Mouse (Mus musculus): ENCODE measurements around the gene Cdk5r2. TPM values are rescaled to one million over a fixed set of nuclear protein-coding genes. Genes with fewer than 3 reads are reported as not detected.

The Cdk5r2 gene
- polyA plus RNA-seq, 2 experiments = 0.01 TPM; not detected in 1

GRCm38 (mm10) chr1:74885369-74886042, 30.8 kb downstream of the Cdk5r2 start, which contains the start of gene Fev:
Fev (minus strand) TSS chr1:74885419.
- DNase-seq (ENCODE audit: low read depth in 3 of 3, low spot score in 3 of 3) (no peak), ATAC-seq (ENCODE audit: insufficient read depth) (no peak)
- Histone ChIP-seq H3K36me3 (replicated peaks; ENCODE audit: control insufficient read depth, insufficient read depth, low read depth) (no peaks in the 10 kb centered on the region), H3K4me2 (ENCODE audit: low read depth) (no peak within 1 kb of the TSS), H3K9ac (replicated peaks) (no peak within 1 kb of the TSS), H3K9me3 (ENCODE audit: control insufficient read depth, low read length) (no peaks in the 10 kb centered on the region), H3K4me1 (replicated peaks; ENCODE audit: control insufficient read depth in 2 of 2, insufficient read depth in 2 of 2, low read length in 1 of 2) (no peaks in the 10 kb centered on the region), H3K27me3 (ENCODE audit: control insufficient read depth, insufficient read depth, low read length) (peaks cover 63% of the 10 kb centered on the region), H3K27ac (no peak within 1 kb of the TSS), H3K4me3 (ENCODE audit: insufficient read depth in 1 of 2, low read depth in 2 of 2, low read length in 2 of 2) (no peak within 1 kb of the TSS; a peak in 1 of 4 replicates)
- TF ChIP-seq EP300 (IDR thresholded peaks at IDR 0.05; ENCODE audit: low read depth) = no peak
- no peak for TF ChIP-seq CTCF (IDR thresholded peaks at IDR 0.05; ENCODE audit: low read depth)
- 1% methylated on average over 41 of the region's 43 CpGs for WGBS (ENCODE audit: insufficient replicate concordance)

- no peak overlapping the region for H3K4me2 ChIP-seq (ENCODE audit: low read depth)
- 3% methylated on average over 8 of the region's 8 CpGs for WGBS (ENCODE audit: insufficient replicate concordance)
- TF ChIP-seq EP300 (IDR thresholded peaks at IDR 0.05; ENCODE audit: low read depth) = no peak
- no peak for TF ChIP-seq CTCF (IDR thresholded peaks at IDR 0.05; ENCODE audit: low read depth)
Observed at GRCm38 (mm10) chr1:74891513-74891912, 36.8 kb downstream of the Cdk5r2 start.

GRCm38 (mm10) chr1:74892351-74893133, 37.8 kb downstream of the Cdk5r2 start:
- DNase-seq (ENCODE audit: low read depth in 3 of 3, low spot score in 3 of 3) = no peak
- Histone ChIP-seq H3K9ac (replicated peaks) (no peak overlapping the region), H3K9me3 (ENCODE audit: control insufficient read depth, low read length) (no peaks in the 10 kb centered on the region), H3K4me2 (ENCODE audit: low read depth) (no peak overlapping the region), H3K36me3 (replicated peaks; ENCODE audit: control insufficient read depth, insufficient read depth, low read depth) (no peaks in the 10 kb centered on the region), H3K27me3 (ENCODE audit: control insufficient read depth, insufficient read depth, low read length) (peaks cover 29% of the 10 kb centered on the region), H3K4me1 (replicated peaks; ENCODE audit: control insufficient read depth in 2 of 2, insufficient read depth in 2 of 2, low read length in 1 of 2) (no peaks in the 10 kb centered on the region), H3K27ac (no peak overlapping the region), H3K4me3 (ENCODE audit: insufficient read depth in 1 of 2, low read depth in 2 of 2, low read length in 2 of 2) (no peak overlapping the region)
- ATAC-seq (ENCODE audit: insufficient read depth) = no peak
- TF ChIP-seq EP300 (IDR thresholded peaks at IDR 0.05; ENCODE audit: low read depth) (no peak), CTCF (IDR thresholded peaks at IDR 0.05; ENCODE audit: low read depth) (no peak)
- WGBS (ENCODE audit: insufficient replicate concordance) = 3% methylated on average over 39 of the region's 39 CpGs

More at GRCm38 (mm10) chr1:74891513-74891912, 36.8 kb downstream of the Cdk5r2 start:
- DNase-seq (ENCODE audit: low read depth in 3 of 3, low spot score in 3 of 3) (peak in 1 of 3 experiments; percentile 9), ATAC-seq (ENCODE audit: insufficient read depth) (no peak)
- Histone ChIP-seq H3K36me3 (replicated peaks; ENCODE audit: control insufficient read depth, insufficient read depth, low read depth) (no peaks in the 10 kb centered on the region), H3K9me3 (ENCODE audit: control insufficient read depth, low read length) (no peaks in the 10 kb centered on the region), H3K27ac (no peak overlapping the region), H3K4me3 (ENCODE audit: insufficient read depth in 1 of 2, low read depth in 2 of 2, low read length in 2 of 2) (no peak overlapping the region), H3K27me3 (ENCODE audit: control insufficient read depth, insufficient read depth, low read length) (peaks cover 34% of the 10 kb centered on the region), H3K9ac (replicated peaks) (no peak overlapping the region), H3K4me1 (replicated peaks; ENCODE audit: control insufficient read depth in 2 of 2, insufficient read depth in 2 of 2, low read length in 1 of 2) (no peaks in the 10 kb centered on the region)

GRCm38 (mm10) chr1:74893134-74893855, 38.6 kb downstream of the Cdk5r2 start, which contains the start of gene Cryba2:
Cryba2 (minus strand) TSS chr1:74893143.
- Histone ChIP-seq H3K36me3 (replicated peaks; ENCODE audit: control insufficient read depth, insufficient read depth, low read depth) (no peaks in the 10 kb centered on the region), H3K9ac (replicated peaks) (no peak within 1 kb of the TSS), H3K27me3 (ENCODE audit: control insufficient read depth, insufficient read depth, low read length) (peaks cover 29% of the 10 kb centered on the region), H3K4me1 (replicated peaks; ENCODE audit: control insufficient read depth in 2 of 2, insufficient read depth in 2 of 2, low read length in 1 of 2) (no peaks in the 10 kb centered on the region), H3K4me3 (ENCODE audit: insufficient read depth in 1 of 2, low read depth in 2 of 2, low read length in 2 of 2) (no peak within 1 kb of the TSS), H3K9me3 (ENCODE audit: control insufficient read depth, low read length) (no peaks in the 10 kb centered on the region), H3K4me2 (ENCODE audit: low read depth) (no peak within 1 kb of the TSS), H3K27ac (no peak within 1 kb of the TSS)
- ATAC-seq (ENCODE audit: insufficient read depth) = no peak
- TF ChIP-seq CTCF (IDR thresholded peaks at IDR 0.05; ENCODE audit: low read depth) = peak; percentile 69
- no peak for TF ChIP-seq EP300 (IDR thresholded peaks at IDR 0.05; ENCODE audit: low read depth)
- WGBS (ENCODE audit: insufficient replicate concordance) = 6% methylated on average over 25 of the region's 25 CpGs
- peak in 1 of 3 experiments; percentile 2 for DNase-seq (ENCODE audit: low read depth in 3 of 3, low spot score in 3 of 3)

Measured in liver, embryonic 14.5 days (tissue).